Mouse (Mus musculus) C2C12 (cell line): Measurements from ENCODE around the gene Nebl.

ENCODE experiments used
- CEBPB ChIP-seq: IDR thresholded peaks from one replicate; pipeline ENCODE4 v1.6.1; 2011; ENCODE audit warnings: low read depth, mild to moderate bottlenecking, control low read depth, moderate library complexity
- CTCF ChIP-seq: IDR thresholded peaks from one replicate; pipeline ENCODE4 v1.5.1; 2011; ENCODE audit not compliant: control insufficient read depth, insufficient read depth, insufficient read length
- FOSL1 ChIP-seq: IDR thresholded peaks from one replicate; pipeline ENCODE4 v1.8.0; 2011; ENCODE audit warnings: mild to moderate bottlenecking, low read length; ENCODE audit not compliant: poor library complexity, insufficient read depth, severe bottlenecking
- MAX ChIP-seq: IDR thresholded peaks from one replicate; pipeline ENCODE4 v1.6.1; 2011; ENCODE audit warnings: mild to moderate bottlenecking, control low read depth
- MYOD1 ChIP-seq: IDR thresholded peaks from one replicate; pipeline ENCODE4 v1.6.1; 2011; ENCODE audit warnings: low read depth; ENCODE audit not compliant: control insufficient read depth, insufficient read length
- MYOG ChIP-seq: IDR thresholded peaks from one replicate; pipeline ENCODE4 v1.6.1; 2011; ENCODE audit not compliant: control insufficient read depth, insufficient read length; ENCODE audit errors: extremely low read depth
- USF1 ChIP-seq: IDR thresholded peaks from one replicate; pipeline ENCODE4 v1.6.1; 2011; ENCODE audit warnings: low read depth, mild to moderate bottlenecking, control low read depth, moderate library complexity

GRCm38 (mm10) chr2:17589669-17590068, 141.6 kb downstream of the Nebl start:
- no peak for TF ChIP-seq CTCF
- no peak for TF ChIP-seq USF1
- TF ChIP-seq MYOD1: no peak
- TF ChIP-seq MAX: no peak
- TF ChIP-seq MYOG: no peak
- no peak for TF ChIP-seq FOSL1
- TF ChIP-seq CEBPB: no peak
